Mouse (Mus musculus) testis, adult 2 months (tissue): ENCODE data around the gene Thada.

ENCODE experiments used
- CTCF ChIP-seq: fragments of 200-500 bp; IDR thresholded peaks from 2 replicates; pipeline ENCODE4 v1.5.1; 2012; ENCODE audit warnings: low read depth, mild to moderate bottlenecking, inconsistent platforms, low read length, moderate library complexity; ENCODE audit not compliant: control insufficient read depth, insufficient read depth, insufficient replicate concordance
- POLR2A ChIP-seq: fragments of 200-500 bp; IDR thresholded peaks from 2 replicates; pipeline ENCODE4 v1.6.1; 2012; ENCODE audit warnings: low read depth, mild to moderate bottlenecking, inconsistent platforms, low read length, moderate library complexity; ENCODE audit not compliant: control insufficient read depth

- TF ChIP-seq CTCF (no peak), POLR2A (no peak)
Observed at GRCm38 (mm10) chr17:84268450-84268849, 197.6 kb downstream of the Thada start.
